Mouse (Mus musculus): ENCODE results near the gene Dclk2. TPM values are rescaled to one million over a fixed set of nuclear protein-coding genes. Genes with fewer than 3 reads are reported as not detected.

Dclk2 gene
- total RNA-seq (2023): 57.6 to 68.0 TPM (median 59.8 TPM) in 4 replicates

GRCm38 (mm10) chr3:86920343-86921083, at the start of gene Dclk2:
TSS of gene Dclk2 (minus strand) at chr3:86920852.

Other genes with a start within 250 kb of the Dclk2 start
- 92.2 to 115 TPM (median 100 TPM) in 4 replicates for gene Cd1d1, start 78.6 kb upstream of the Dclk2 start, total RNA-seq (2023)

Data from B cell, adult 62 days (primary cell).